Mouse (Mus musculus): ENCODE data around the gene Kcnip3. TPM values are rescaled to one million over a fixed set of nuclear protein-coding genes. Genes with fewer than 3 reads are reported as not detected.

The Kcnip3 gene
- 3.9 and 4.4 TPM in 2 replicates for polyA plus RNA-seq (2014; fragmentation: Nextera tagmentation; extraction: Ambion mirVana)

DNA sequence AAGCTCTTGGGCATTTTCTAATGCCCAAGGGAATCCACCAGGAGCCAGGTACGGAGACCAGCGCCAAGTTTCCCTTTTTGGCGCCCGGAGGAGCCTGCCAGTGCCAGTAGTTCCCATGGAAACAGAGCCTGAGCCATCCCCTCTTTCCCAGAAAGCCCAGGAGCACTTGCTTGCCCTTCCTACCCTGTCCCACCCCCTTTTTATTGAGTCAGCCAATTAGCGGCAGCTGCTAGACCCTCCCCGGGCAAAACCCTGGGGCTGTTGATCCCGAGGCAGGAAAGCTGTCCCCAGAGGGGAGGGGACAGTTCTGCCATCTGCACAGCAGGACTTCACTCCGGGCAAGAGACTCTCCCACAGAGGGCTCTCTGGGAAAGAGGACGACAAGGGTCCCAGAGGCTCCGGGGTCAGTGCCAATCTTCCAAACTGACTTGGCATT is at the start of gene Kcnip3:
Kcnip3 (minus strand) TSS at position 89 of the 436 bp plus-strand sequence.
- 2% methylated on average over 10 of the region's 10 CpGs for WGBS
- DNase-seq (ENCODE audit: low spot score, missing footprints) (peak; percentile 90), ATAC-seq (ENCODE audit: low FRiP score) (peak; percentile 86)
- H3K36me3 ChIP-seq (ENCODE audit: control insufficient read depth, insufficient read depth, low read length): no peaks in the 10 kb centered on the region
- peaks cover 19% of the 10 kb centered on the region for H3K4me1 ChIP-seq (ENCODE audit: control insufficient read depth, insufficient read depth, low read length)
- H3K4me3 ChIP-seq (ENCODE audit: low read depth, low read length): peak within 1 kb of the TSS; percentile 30
- no peaks in the 10 kb centered on the region for H3K27me3 ChIP-seq (ENCODE audit: control insufficient read depth, insufficient read depth, low read length)
- H3K4me2 ChIP-seq: peak within 1 kb of the TSS; percentile 63
- peak within 1 kb of the TSS; percentile 56 for H3K9ac ChIP-seq (ENCODE audit: low read length)
- H3K9me3 ChIP-seq (ENCODE audit: control insufficient read depth, low read length): no peaks in the 10 kb centered on the region
- H3K27ac ChIP-seq (ENCODE audit: low read depth, low read length): peak within 1 kb of the TSS; percentile 65

DNA sequence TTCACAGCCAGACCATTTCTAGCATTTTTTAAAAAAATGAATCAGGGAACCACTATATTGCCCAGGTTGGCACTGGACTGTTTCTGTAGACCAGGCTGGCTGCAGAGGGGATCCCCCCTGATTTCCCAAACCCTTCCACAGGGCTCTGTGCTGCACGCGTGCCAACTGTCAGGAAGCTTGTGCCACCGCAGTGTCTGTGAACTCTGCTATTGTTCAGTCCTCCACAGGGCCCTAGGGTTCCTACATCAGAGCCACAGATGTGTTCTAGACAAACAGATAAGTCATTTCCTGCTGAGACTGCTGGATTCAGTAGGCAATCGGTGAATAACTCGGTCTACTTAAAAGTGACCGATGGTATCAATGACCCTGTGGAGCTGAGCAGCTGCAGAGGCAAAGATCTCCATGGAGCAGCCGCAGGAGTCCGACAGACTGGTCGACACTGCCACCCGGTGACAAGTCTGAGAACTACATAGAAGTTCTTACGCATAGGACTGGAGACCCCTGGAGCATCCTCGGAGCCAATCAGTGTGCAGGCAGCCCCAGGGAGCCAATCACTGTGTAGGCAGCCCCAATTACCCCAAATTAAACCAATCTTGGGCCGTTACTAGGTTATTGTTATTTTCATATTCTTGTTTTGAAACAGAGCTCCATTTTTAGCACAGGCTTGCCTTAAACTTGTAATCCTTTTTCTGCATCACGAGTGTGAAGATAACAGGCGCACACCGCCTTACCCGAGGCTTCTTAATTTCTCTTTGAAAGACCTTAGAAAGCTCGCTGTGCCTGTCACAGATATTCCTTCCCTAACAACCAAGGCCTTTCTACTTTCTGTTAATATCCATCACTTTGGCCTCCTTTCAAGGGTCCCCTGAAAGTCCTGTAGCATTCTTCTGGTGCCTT is 37.4 kb upstream of the Kcnip3 start:
- peak overlapping the region; percentile 34 for H3K4me2 ChIP-seq
- no peaks in the 10 kb centered on the region for H3K36me3 ChIP-seq (ENCODE audit: control insufficient read depth, insufficient read depth, low read length)
- H3K27ac ChIP-seq (ENCODE audit: low read depth, low read length): no peak overlapping the region
- H3K9me3 ChIP-seq (ENCODE audit: control insufficient read depth, low read length): no peaks in the 10 kb centered on the region
- H3K4me1 ChIP-seq (ENCODE audit: control insufficient read depth, insufficient read depth, low read length): 0 out of 2 replicates have a peak, but pooled peaks cover 2% of the 10 kb centered on the region
- H3K9ac ChIP-seq (ENCODE audit: low read length): peak overlapping the region; percentile 41
- WGBS: 19% methylated on average over 18 of the region's 18 CpGs
- no peaks in the 10 kb centered on the region for H3K27me3 ChIP-seq (ENCODE audit: control insufficient read depth, insufficient read depth, low read length)
- ATAC-seq (ENCODE audit: low FRiP score) (peak; percentile 99), DNase-seq (ENCODE audit: low spot score, missing footprints) (peak; percentile 99)
- 0 out of 2 replicates have a peak overlapping the region, but pooled peaks have one; percentile 12 for H3K4me3 ChIP-seq (ENCODE audit: low read depth, low read length)

DNA sequence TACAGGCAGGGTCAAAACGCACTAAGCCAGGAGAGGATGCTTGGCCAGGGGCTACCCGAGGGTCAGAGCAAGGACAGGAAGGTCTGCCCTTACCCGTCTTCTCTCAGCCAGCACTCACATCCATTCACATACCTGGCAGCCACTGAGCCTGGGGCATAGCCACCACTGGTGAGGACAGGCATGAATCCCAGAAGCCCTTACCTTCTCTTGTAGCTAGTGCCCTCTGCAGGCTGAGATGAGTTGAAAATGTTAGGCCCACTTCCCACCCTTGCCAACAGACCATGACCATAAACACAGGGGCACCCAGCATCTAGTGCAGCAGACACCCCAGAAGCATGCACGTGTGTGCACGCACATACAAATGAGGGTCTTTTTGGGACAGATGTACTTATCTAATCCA is 29.2 kb upstream of the Kcnip3 start:
- ATAC-seq (ENCODE audit: low FRiP score) (no peak), DNase-seq (ENCODE audit: low spot score, missing footprints) (no peak)
- Histone ChIP-seq H3K36me3 (ENCODE audit: control insufficient read depth, insufficient read depth, low read length) (no peaks in the 10 kb centered on the region), H3K9ac (ENCODE audit: low read length) (no peak overlapping the region), H3K4me1 (ENCODE audit: control insufficient read depth, insufficient read depth, low read length) (no peaks in the 10 kb centered on the region), H3K27ac (ENCODE audit: low read depth, low read length) (no peak overlapping the region), H3K27me3 (ENCODE audit: control insufficient read depth, insufficient read depth, low read length) (no peaks in the 10 kb centered on the region), H3K4me3 (ENCODE audit: low read depth, low read length) (no peak overlapping the region), H3K4me2 (no peak overlapping the region), H3K9me3 (ENCODE audit: control insufficient read depth, low read length) (no peaks in the 10 kb centered on the region)
- 49% methylated on average over 5 of the region's 5 CpGs for whole genome bisulfite sequencing

DNA sequence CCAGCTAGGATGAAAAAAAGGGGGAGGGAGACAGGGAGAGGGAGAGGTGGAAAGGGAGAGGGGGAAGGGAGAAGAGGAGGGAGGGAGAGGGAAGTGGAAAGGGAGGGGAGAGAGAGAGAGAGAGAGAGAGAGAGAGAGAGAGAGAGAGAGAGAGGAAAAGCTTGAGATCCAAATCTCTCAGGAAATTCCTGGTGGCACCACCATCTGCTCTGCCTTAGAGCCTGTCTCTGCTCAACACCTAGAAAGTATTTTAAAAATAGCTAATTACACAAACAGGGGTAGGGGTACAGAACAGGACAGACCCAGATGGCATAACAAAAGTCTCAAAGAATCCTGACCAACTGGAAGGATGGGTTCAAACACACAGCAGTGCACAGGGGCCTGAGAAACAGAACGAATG is 28.6 kb upstream of the Kcnip3 start:
- Histone ChIP-seq H3K36me3 (ENCODE audit: control insufficient read depth, insufficient read depth, low read length) (no peaks in the 10 kb centered on the region), H3K9ac (ENCODE audit: low read length) (no peak overlapping the region), H3K4me3 (ENCODE audit: low read depth, low read length) (no peak overlapping the region), H3K27ac (ENCODE audit: low read depth, low read length) (no peak overlapping the region), H3K27me3 (ENCODE audit: control insufficient read depth, insufficient read depth, low read length) (no peaks in the 10 kb centered on the region), H3K4me2 (no peak overlapping the region), H3K9me3 (ENCODE audit: control insufficient read depth, low read length) (no peaks in the 10 kb centered on the region), H3K4me1 (ENCODE audit: control insufficient read depth, insufficient read depth, low read length) (no peaks in the 10 kb centered on the region)
- no peak for DNase-seq (ENCODE audit: low spot score, missing footprints)
- WGBS: 80% methylated on average over 1 of the region's 1 CpGs
- no peak for ATAC-seq (ENCODE audit: low FRiP score)

DNA sequence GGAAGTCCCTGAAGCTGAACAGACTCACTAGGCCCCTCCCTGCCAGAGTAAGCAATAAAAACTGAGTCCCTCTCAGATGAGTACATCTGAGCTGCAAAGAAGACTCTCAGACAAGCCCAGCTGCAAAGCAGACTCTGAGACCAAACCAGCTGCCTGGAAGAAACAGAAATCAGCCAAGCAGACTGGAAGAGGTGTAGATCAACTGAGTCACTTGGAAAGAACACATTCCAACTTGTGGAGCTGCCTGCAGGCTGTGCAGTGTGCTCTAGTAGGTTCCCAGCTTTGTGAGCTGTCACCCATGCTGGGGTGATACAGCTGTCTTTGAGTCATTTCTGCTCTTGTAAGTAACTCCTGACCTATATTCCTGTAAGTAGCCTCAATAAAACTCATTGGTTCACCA is 27.8 kb upstream of the Kcnip3 start:
- Histone ChIP-seq H3K4me1 (ENCODE audit: control insufficient read depth, insufficient read depth, low read length) (no peaks in the 10 kb centered on the region), H3K27me3 (ENCODE audit: control insufficient read depth, insufficient read depth, low read length) (no peaks in the 10 kb centered on the region), H3K9ac (ENCODE audit: low read length) (no peak overlapping the region), H3K4me2 (no peak overlapping the region), H3K4me3 (ENCODE audit: low read depth, low read length) (no peak overlapping the region), H3K36me3 (ENCODE audit: control insufficient read depth, insufficient read depth, low read length) (no peaks in the 10 kb centered on the region), H3K27ac (ENCODE audit: low read depth, low read length) (no peak overlapping the region), H3K9me3 (ENCODE audit: control insufficient read depth, low read length) (no peaks in the 10 kb centered on the region)
- no peak for ATAC-seq (ENCODE audit: low FRiP score)
- DNase-seq (ENCODE audit: low spot score, missing footprints): no peak

DNA sequence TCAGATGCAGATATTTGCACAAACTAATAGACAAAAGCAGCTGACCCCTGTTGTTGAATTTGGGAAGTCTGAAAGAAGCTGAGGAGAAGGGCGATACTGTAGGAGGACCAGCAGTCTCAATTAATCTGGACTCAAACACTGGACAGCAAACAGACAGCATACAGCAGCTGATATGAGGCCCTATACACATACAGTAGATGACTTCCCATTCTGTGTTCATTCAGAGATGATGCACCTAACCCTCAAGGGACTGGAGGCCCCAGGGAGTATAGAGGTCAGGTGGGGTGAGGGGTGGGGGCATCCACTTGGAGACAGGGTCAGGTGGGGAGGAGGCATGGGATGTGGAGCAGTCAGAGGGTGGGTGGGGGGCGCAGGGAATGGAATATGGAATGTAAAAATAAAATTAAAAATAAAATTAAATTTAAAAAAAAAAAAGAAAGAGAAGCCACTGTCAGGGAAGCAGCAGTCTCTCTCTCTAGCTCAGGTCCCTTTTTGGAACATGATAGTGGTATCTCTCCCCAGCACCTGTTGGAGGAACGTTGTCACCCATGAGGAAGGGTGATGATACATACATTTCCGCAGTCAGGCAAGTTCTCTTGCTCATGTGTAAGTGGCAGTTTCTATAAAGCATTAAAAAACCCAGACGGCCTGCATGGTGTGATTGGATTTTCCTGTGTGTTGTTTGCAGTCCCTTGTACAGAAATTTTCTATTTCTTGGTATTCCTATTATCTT is 26.6 kb upstream of the Kcnip3 start:
- no peak for ATAC-seq (ENCODE audit: low FRiP score)
- no peak overlapping the region for H3K27ac ChIP-seq (ENCODE audit: low read depth, low read length)
- 71% methylated on average over 5 of the region's 5 CpGs for WGBS
- no peak overlapping the region for H3K4me3 ChIP-seq (ENCODE audit: low read depth, low read length)
- no peaks in the 10 kb centered on the region for H3K4me1 ChIP-seq (ENCODE audit: control insufficient read depth, insufficient read depth, low read length)
- no peaks in the 10 kb centered on the region for H3K36me3 ChIP-seq (ENCODE audit: control insufficient read depth, insufficient read depth, low read length)
- no peak overlapping the region for H3K9ac ChIP-seq (ENCODE audit: low read length)
- DNase-seq (ENCODE audit: low spot score, missing footprints): no peak
- no peaks in the 10 kb centered on the region for H3K9me3 ChIP-seq (ENCODE audit: control insufficient read depth, low read length)
- no peaks in the 10 kb centered on the region for H3K27me3 ChIP-seq (ENCODE audit: control insufficient read depth, insufficient read depth, low read length)
- H3K4me2 ChIP-seq: no peak overlapping the region

DNA sequence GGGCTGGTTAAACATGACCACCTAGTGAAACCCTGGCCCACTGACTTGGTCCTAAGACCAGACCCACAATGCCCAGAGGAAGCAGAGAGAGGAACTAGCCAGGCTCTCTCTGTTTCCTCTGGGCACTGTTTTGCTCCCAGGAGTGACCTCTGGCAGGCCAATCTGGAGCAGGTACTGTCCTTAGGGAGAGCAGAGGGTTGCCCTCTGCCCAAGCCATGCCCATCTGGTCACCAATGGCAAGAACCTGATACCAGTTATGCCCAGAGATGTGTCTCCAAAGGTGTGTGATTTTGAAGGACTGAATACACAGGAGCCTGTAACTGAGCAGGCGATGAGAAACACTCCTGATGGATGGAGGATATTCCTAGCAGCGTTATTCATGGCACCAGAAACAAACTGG is 19.8 kb upstream of the Kcnip3 start:
- DNase-seq (ENCODE audit: low spot score, missing footprints) (no peak), ATAC-seq (ENCODE audit: low FRiP score) (no peak)
- Histone ChIP-seq H3K4me1 (ENCODE audit: control insufficient read depth, insufficient read depth, low read length) (peaks cover 5% of the 10 kb centered on the region; the same call in 1 of the 2 replicates), H3K27ac (ENCODE audit: low read depth, low read length) (no peak overlapping the region), H3K9me3 (ENCODE audit: control insufficient read depth, low read length) (no peaks in the 10 kb centered on the region), H3K4me2 (no peak overlapping the region), H3K9ac (ENCODE audit: low read length) (no peak overlapping the region), H3K27me3 (ENCODE audit: control insufficient read depth, insufficient read depth, low read length) (peaks cover 35% of the 10 kb centered on the region), H3K4me3 (ENCODE audit: low read depth, low read length) (no peak overlapping the region), H3K36me3 (ENCODE audit: control insufficient read depth, insufficient read depth, low read length) (no peaks in the 10 kb centered on the region)
- WGBS: 97% methylated on average over 2 of the region's 2 CpGs

DNA sequence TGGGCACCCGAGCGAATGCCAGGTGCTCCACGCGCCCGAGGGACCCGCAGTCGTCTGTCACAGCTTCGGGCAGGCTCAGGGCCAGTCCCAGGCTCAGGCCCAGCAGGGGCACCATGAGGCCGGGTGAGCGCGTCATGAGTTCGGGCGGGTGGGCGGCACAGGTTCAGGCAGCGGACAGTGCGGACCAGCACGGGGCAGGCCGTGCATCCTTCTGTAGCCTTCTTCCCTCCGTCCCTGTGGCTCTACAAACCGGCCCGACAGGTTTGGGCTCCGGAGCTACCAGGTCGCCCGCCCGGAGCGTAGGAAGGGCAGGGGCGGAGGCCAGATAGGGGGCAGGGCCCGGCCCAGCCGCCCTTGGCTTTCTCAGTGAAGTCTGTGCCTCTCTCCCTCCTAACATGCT is 19.3 kb upstream of the Kcnip3 start, which contains the start of gene Prom2:
Prom2 (minus strand) TSS at position 283 of the 400 bp plus-strand sequence.
- Histone ChIP-seq H3K9ac (ENCODE audit: low read length) (peak within 1 kb of the TSS; percentile 38; the same call in 1 of the 2 replicates), H3K4me2 (peak within 1 kb of the TSS; percentile 31), H3K27ac (ENCODE audit: low read depth, low read length) (no peak within 1 kb of the TSS), H3K36me3 (ENCODE audit: control insufficient read depth, insufficient read depth, low read length) (no peaks in the 10 kb centered on the region), H3K4me1 (ENCODE audit: control insufficient read depth, insufficient read depth, low read length) (peaks cover 5% of the 10 kb centered on the region; the same call in 1 of the 2 replicates), H3K27me3 (ENCODE audit: control insufficient read depth, insufficient read depth, low read length) (peaks cover 35% of the 10 kb centered on the region), H3K4me3 (ENCODE audit: low read depth, low read length) (0 out of 2 replicates have a peak within 1 kb of the TSS, but pooled peaks have one; percentile 7), H3K9me3 (ENCODE audit: control insufficient read depth, low read length) (no peaks in the 10 kb centered on the region)
- no peak for ATAC-seq (ENCODE audit: low FRiP score)
- 2% methylated on average over 28 of the region's 29 CpGs for WGBS
- no peak for DNase-seq (ENCODE audit: low spot score, missing footprints)

DNA sequence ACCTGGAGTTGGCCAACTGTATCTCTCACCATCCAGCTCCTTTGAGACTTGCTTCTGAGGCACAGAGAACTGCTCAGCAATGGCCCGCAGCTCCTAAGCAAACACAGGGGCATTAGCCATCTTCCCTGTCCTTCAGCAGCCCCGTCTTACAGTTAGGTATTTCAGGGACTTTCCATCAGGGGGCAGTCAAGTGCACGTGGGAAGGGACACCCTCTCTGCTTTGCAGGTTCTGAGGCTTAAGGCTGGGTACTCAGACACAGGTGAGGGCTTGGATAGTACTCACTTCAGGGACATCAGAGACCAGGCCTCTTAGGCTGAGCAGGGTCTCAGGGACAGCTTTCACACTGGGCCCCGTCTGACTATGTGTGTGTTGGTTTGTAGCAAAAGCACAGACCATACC is 17.6 kb upstream of the Kcnip3 start:
- Histone ChIP-seq H3K27me3 (ENCODE audit: control insufficient read depth, insufficient read depth, low read length) (peaks cover 35% of the 10 kb centered on the region), H3K9ac (ENCODE audit: low read length) (no peak overlapping the region), H3K4me1 (ENCODE audit: control insufficient read depth, insufficient read depth, low read length) (peaks cover 5% of the 10 kb centered on the region; the same call in 1 of the 2 replicates), H3K27ac (ENCODE audit: low read depth, low read length) (no peak overlapping the region), H3K36me3 (ENCODE audit: control insufficient read depth, insufficient read depth, low read length) (no peaks in the 10 kb centered on the region), H3K4me2 (no peak overlapping the region), H3K9me3 (ENCODE audit: control insufficient read depth, low read length) (no peaks in the 10 kb centered on the region), H3K4me3 (ENCODE audit: low read depth, low read length) (no peak overlapping the region)
- 29% methylated on average over 4 of the region's 4 CpGs for WGBS
- no peak for ATAC-seq (ENCODE audit: low FRiP score)
- DNase-seq (ENCODE audit: low spot score, missing footprints): peak; percentile 80
